Mouse (Mus musculus): ENCODE measurements around the gene Notch2. TPM values are rescaled to one million over a fixed set of nuclear protein-coding genes. Genes with fewer than 3 reads are reported as not detected.

The Notch2 gene
- total and polyA plus RNA-seq, 3 experiments: 10.0 to 18.1 (median 14.9) TPM

DNA sequence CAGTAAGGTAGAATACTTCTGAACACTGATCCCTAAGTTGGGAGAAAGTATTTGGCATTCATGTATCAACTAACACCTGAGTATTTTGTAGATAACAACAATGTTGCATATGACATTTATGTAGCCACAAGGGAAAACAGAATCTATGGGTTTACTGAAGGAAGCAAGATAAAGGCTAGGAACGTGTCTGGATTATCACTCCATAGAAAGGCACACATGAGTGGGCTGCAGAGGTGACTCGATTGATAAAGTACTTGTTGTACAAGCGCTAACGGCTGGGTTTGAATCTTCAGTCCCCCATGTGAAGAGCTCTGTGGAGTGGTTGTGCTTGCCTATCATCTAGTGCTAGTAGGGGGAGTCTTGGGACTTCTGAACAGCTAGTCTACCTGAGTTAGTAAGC is 9.8 kb upstream of the Notch2 start:
- 57% methylated on average over 4 of the region's 4 CpGs for WGBS
- intact Hi-C loops (cut with DNase I): loop anchor here (5.0 kb wide), 1 partner anchor 61 kb away; no protein-coding TSS in a partner anchor
- H3K9ac ChIP-seq (ENCODE audit: low read depth, low read length): no peak overlapping the region
- H3K27ac ChIP-seq: no peak overlapping the region
- H3K79me2 ChIP-seq (replicated peaks; ENCODE audit: control insufficient read depth, insufficient read depth, low read length): no peaks in the 10 kb centered on the region
- TF ChIP-seq CTCF (IDR thresholded peaks at IDR 0.05) (no peak), EP300 (IDR thresholded peaks at IDR 0.05; ENCODE audit: insufficient read depth, low read depth, low read length) (no peak), POLR2A (IDR thresholded peaks at IDR 0.05; ENCODE audit: insufficient read depth, low read depth, low read length) (no peak)
- H3K27me3 ChIP-seq (ENCODE audit: control insufficient read depth, insufficient read depth, low read length): no peaks in the 10 kb centered on the region
- H3K4me3 ChIP-seq: no peak overlapping the region
- DNase-seq: no peak
- H3K36me3 ChIP-seq (ENCODE audit: control insufficient read depth, insufficient read depth, low read length): no peaks in the 10 kb centered on the region
- no peaks in the 10 kb centered on the region for H3K4me1 ChIP-seq (ENCODE audit: control insufficient read depth, insufficient read depth, low read length)

DNA sequence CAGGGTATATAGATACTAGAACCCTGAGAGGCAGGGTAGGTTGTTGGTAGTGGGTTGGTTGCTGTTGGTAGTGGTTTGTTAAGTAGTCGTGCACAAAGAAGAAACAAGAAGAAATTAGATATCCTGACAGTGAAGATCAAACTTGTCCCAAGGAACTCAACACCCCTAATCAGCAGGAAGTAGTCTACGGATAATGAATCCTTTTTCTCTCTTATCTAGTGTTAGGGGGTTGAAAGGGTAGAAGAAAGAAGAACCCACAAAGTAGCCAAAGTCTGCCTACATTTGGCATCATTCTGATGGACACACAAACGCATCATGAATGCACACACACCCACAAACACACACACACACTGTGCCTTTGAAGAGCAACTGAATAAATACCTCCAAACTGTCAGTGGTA is 9.1 kb upstream of the Notch2 start:
- WGBS: 44% methylated on average over 3 of the region's 3 CpGs
- intact Hi-C loops (cut with DNase I): loop anchor here (5.0 kb wide), 1 partner anchor 62 kb away; no protein-coding TSS in a partner anchor

DNA sequence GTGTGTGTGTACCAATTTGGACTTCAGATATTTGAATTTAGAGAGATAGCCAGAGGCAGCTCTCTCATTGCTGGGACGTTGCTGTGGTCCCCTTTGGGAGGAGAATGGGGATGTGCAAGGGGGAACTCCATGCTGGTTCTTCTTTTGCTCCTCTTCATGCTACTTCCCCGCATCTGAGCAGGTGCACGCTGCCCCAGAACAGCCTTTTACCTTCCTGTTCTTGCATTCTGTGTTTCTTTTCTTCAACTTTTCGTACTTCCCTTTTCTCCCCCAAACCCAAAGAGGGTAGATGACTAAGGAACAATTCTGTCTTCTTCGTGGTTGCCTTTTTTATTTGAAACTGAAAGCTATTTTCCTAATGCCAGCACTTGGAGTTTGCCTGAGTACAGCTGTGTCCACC is 8.0 kb upstream of the Notch2 start:
- no peak overlapping the region for H3K9ac ChIP-seq (ENCODE audit: low read depth, low read length)
- no peak for TF ChIP-seq CTCF (IDR thresholded peaks at IDR 0.05)
- TF ChIP-seq EP300 (IDR thresholded peaks at IDR 0.05; ENCODE audit: insufficient read depth, low read depth, low read length): no peak
- no peak for TF ChIP-seq POLR2A (IDR thresholded peaks at IDR 0.05; ENCODE audit: insufficient read depth, low read depth, low read length)
- H3K4me3 ChIP-seq: no peak overlapping the region
- DNase-seq: no peak
- intact Hi-C loops (cut with DNase I): no loop called here
- H3K4me1 ChIP-seq (ENCODE audit: control insufficient read depth, insufficient read depth, low read length): no peaks in the 10 kb centered on the region
- no peaks in the 10 kb centered on the region for H3K79me2 ChIP-seq (replicated peaks; ENCODE audit: control insufficient read depth, insufficient read depth, low read length)
- H3K27me3 ChIP-seq (ENCODE audit: control insufficient read depth, insufficient read depth, low read length): no peaks in the 10 kb centered on the region
- no peak overlapping the region for H3K27ac ChIP-seq
- H3K36me3 ChIP-seq (ENCODE audit: control insufficient read depth, insufficient read depth, low read length): no peaks in the 10 kb centered on the region
- 74% methylated on average over 5 of the region's 5 CpGs for WGBS

More for the DNA sequence above, 9.1 kb upstream of the Notch2 start:
- Histone ChIP-seq H3K79me2 (replicated peaks; ENCODE audit: control insufficient read depth, insufficient read depth, low read length) (no peaks in the 10 kb centered on the region), H3K27me3 (ENCODE audit: control insufficient read depth, insufficient read depth, low read length) (no peaks in the 10 kb centered on the region), H3K4me1 (ENCODE audit: control insufficient read depth, insufficient read depth, low read length) (no peaks in the 10 kb centered on the region), H3K36me3 (ENCODE audit: control insufficient read depth, insufficient read depth, low read length) (no peaks in the 10 kb centered on the region), H3K27ac (no peak overlapping the region), H3K4me3 (no peak overlapping the region), H3K9ac (ENCODE audit: low read depth, low read length) (no peak overlapping the region)
- no peak for DNase-seq
- no peak for TF ChIP-seq POLR2A (IDR thresholded peaks at IDR 0.05; ENCODE audit: insufficient read depth, low read depth, low read length)

DNA sequence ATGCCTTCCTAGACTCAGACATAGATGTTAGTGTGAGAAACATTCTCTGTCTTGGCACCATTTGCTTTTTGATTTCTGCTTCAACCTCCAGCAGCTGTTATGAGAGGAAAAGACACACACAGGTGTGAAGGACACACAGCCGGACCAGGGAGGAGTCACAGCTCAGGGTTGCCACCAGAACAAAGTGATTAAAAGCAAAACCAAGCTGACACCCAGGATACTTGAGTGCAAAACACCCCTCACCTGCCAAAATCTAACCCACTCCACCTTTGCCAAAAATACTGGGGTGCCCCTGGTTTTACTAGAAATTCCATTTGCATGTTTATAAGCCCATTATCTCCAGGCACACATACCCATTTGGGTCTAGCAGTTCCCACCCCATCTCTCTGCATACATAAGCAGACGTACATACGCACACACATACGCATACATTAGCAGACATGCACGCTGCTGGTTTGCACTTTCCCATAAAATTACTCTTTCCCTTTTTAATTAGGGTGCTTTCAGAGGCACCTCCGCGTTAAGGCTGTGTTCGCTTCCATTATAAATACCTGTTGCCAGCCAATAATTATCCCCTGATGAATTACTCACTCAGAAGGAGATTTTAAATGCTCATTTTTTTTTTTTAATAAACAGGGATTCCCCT is 7.2 kb upstream of the Notch2 start:
- intact Hi-C loops (cut with DNase I): no loop called here
- no peak overlapping the region for H3K27ac ChIP-seq
- no peak overlapping the region for H3K9ac ChIP-seq (ENCODE audit: low read depth, low read length)
- TF ChIP-seq EP300 (IDR thresholded peaks at IDR 0.05; ENCODE audit: insufficient read depth, low read depth, low read length): no peak
- no peak for TF ChIP-seq CTCF (IDR thresholded peaks at IDR 0.05)
- TF ChIP-seq POLR2A (IDR thresholded peaks at IDR 0.05; ENCODE audit: insufficient read depth, low read depth, low read length): no peak
- no peak for DNase-seq
- no peaks in the 10 kb centered on the region for H3K4me1 ChIP-seq (ENCODE audit: control insufficient read depth, insufficient read depth, low read length)
- H3K4me3 ChIP-seq: no peak overlapping the region
- H3K27me3 ChIP-seq (ENCODE audit: control insufficient read depth, insufficient read depth, low read length): no peaks in the 10 kb centered on the region
- no peaks in the 10 kb centered on the region for H3K79me2 ChIP-seq (replicated peaks; ENCODE audit: control insufficient read depth, insufficient read depth, low read length)
- WGBS: 91% methylated on average over 8 of the region's 8 CpGs
- H3K36me3 ChIP-seq (ENCODE audit: control insufficient read depth, insufficient read depth, low read length): no peaks in the 10 kb centered on the region

DNA sequence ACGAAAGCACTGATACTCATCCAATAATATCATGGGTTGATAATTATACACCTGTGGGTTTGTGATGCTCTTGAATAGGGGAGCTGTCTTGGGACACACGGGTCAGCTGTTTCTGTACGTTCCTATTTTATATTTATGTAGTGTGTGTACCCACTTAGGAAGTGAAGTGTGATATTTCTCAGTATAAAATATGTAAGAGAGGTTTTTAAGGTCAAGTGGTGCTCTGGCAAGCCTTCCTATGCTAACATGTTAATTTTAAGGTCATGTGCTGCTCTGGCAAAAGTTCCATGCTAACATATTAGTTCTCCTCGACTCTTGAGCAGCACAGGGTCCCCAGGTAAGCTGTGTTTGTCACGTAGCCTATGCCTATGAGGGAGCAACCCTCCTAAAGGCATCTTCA is 6.4 kb upstream of the Notch2 start:
- no peak overlapping the region for H3K4me3 ChIP-seq
- no peaks in the 10 kb centered on the region for H3K4me1 ChIP-seq (ENCODE audit: control insufficient read depth, insufficient read depth, low read length)
- H3K9ac ChIP-seq (ENCODE audit: low read depth, low read length): no peak overlapping the region
- no peak overlapping the region for H3K27ac ChIP-seq
- WGBS: 77% methylated on average over 5 of the region's 5 CpGs
- no peak for TF ChIP-seq POLR2A (IDR thresholded peaks at IDR 0.05; ENCODE audit: insufficient read depth, low read depth, low read length)
- TF ChIP-seq EP300 (IDR thresholded peaks at IDR 0.05; ENCODE audit: insufficient read depth, low read depth, low read length): no peak
- no peak for TF ChIP-seq CTCF (IDR thresholded peaks at IDR 0.05)
- H3K27me3 ChIP-seq (ENCODE audit: control insufficient read depth, insufficient read depth, low read length): no peaks in the 10 kb centered on the region
- H3K36me3 ChIP-seq (ENCODE audit: control insufficient read depth, insufficient read depth, low read length): no peaks in the 10 kb centered on the region
- intact Hi-C loops (cut with DNase I): no loop called here
- DNase-seq: no peak
- H3K79me2 ChIP-seq (replicated peaks; ENCODE audit: control insufficient read depth, insufficient read depth, low read length): no peaks in the 10 kb centered on the region

DNA sequence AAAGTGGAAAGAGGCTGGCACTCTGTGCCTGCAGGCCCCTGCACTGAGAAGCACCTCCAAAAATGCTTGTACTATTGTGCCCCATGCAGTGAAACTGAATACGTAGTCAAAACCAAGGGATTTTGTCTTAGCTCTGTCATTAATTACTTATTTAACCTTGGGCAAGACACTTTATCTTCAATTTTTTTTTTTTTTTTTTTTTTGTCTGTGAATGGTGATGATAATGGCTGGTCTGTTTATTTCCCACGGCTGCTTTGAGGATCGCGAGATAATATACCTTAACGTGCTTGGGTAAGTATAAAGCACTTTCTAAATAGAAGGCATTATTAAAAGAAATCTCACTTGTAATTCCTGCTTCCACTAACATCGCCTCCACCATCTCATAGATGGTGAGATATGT is 5.2 kb upstream of the Notch2 start:
- intact Hi-C loops (cut with DNase I): no loop called here
- H3K27me3 ChIP-seq (ENCODE audit: control insufficient read depth, insufficient read depth, low read length): no peaks in the 10 kb centered on the region
- H3K79me2 ChIP-seq (replicated peaks; ENCODE audit: control insufficient read depth, insufficient read depth, low read length): no peaks in the 10 kb centered on the region
- no peak overlapping the region for H3K9ac ChIP-seq (ENCODE audit: low read depth, low read length)
- H3K27ac ChIP-seq: no peak overlapping the region
- TF ChIP-seq EP300 (IDR thresholded peaks at IDR 0.05; ENCODE audit: insufficient read depth, low read depth, low read length): no peak
- TF ChIP-seq POLR2A (IDR thresholded peaks at IDR 0.05; ENCODE audit: insufficient read depth, low read depth, low read length): no peak
- no peak for TF ChIP-seq CTCF (IDR thresholded peaks at IDR 0.05)
- DNase-seq: no peak
- no peaks in the 10 kb centered on the region; the same call in 1 of the 2 replicates for H3K4me1 ChIP-seq (ENCODE audit: control insufficient read depth, insufficient read depth, low read length)
- H3K36me3 ChIP-seq (ENCODE audit: control insufficient read depth, insufficient read depth, low read length): no peaks in the 10 kb centered on the region
- H3K4me3 ChIP-seq: no peak overlapping the region
- 83% methylated on average over 6 of the region's 6 CpGs for WGBS

All from heart, adult 2 months (tissue).